Mouse (Mus musculus) stomach, postnatal 0 days (tissue): Measurements from ENCODE around the gene Nudt2. TPM values are rescaled to one million over a fixed set of nuclear protein-coding genes. Genes with fewer than 3 reads are reported as not detected.

ENCODE experiments used
- ATAC-seq: fragments of 200-750 bp; cut with Nextera tagmentation; 2 replicates; pipeline ENCODE4 v1.8.0; 2017; ENCODE audit not compliant: low FRiP score, low TSS enrichment
- DNase-seq: peaks from one replicate; pipeline ENCODE4 v3.0.0-alpha.2; 2016; ENCODE audit warnings: low spot score
- H3K27ac ChIP-seq: fragments of 300-500 bp; sonication (generic); replicated peaks from 2 replicates; pipeline ENCODE4 v1.5.1; 2014; ENCODE audit warnings: mild to moderate bottlenecking, control low read depth
- H3K27me3 ChIP-seq: fragments of 300-500 bp; sonication (generic); 2 replicates; pipeline ENCODE4 v1.6.1; 2014; ENCODE audit warnings: low read length; ENCODE audit not compliant: control insufficient read depth, insufficient read depth
- H3K36me3 ChIP-seq: fragments of 300-500 bp; sonication (generic); 2 replicates; pipeline ENCODE4 v1.6.1; 2014; ENCODE audit warnings: low read length, mixed read lengths; ENCODE audit not compliant: control insufficient read depth, insufficient read depth
- H3K4me1 ChIP-seq: fragments of 300-500 bp; sonication (generic); replicated peaks from 2 replicates; pipeline ENCODE4 v1.6.1; 2014; ENCODE audit warnings: antibody characterized with exemption; ENCODE audit not compliant: control insufficient read depth, insufficient read depth
- H3K4me2 ChIP-seq: fragments of 300-500 bp; sonication (generic); replicated peaks from 2 replicates; pipeline ENCODE4 v1.6.1; 2014; ENCODE audit warnings: low read depth, mild to moderate bottlenecking, control low read depth, moderate library complexity
- H3K4me3 ChIP-seq: fragments of 300-500 bp; sonication (generic); 2 replicates; pipeline ENCODE4 v1.5.1; 2014; ENCODE audit warnings: low read depth, low read length, control low read depth
- H3K9ac ChIP-seq: fragments of 300-500 bp; sonication (generic); 2 replicates; pipeline ENCODE4 v1.6.1; 2014; ENCODE audit warnings: mild to moderate bottlenecking, low read length, control low read depth, mixed read lengths
- H3K9me3 ChIP-seq: fragments of 300-500 bp; sonication (generic); 2 replicates; pipeline ENCODE4 v1.6.1; 2016; ENCODE audit warnings: low read length; ENCODE audit not compliant: control insufficient read depth
- CTCF ChIP-seq: IDR thresholded peaks from 2 replicates; pipeline ENCODE4 v1.5.1; 2016; ENCODE audit warnings: antibody characterized with exemption, low read depth, mild to moderate bottlenecking, moderate library complexity
- EP300 ChIP-seq: optimal IDR thresholded peaks from 2 replicates; pipeline ENCODE3; 2016; ENCODE audit warnings: antibody characterized with exemption
- WGBS: fragments of 180-500 bp; shearing (Covaris S2); extraction: QIAGEN DNeasy Blood & Tissue Kit; methylation state at CpG from one replicate; pipeline ENCODE4 v1.1.7; 2014; 5-methylcytosine and 5-hydroxymethylcytosine counted together
- polyA plus RNA-seq: library from polyadenylated mRNA; unstranded; fragments of >200 nt; fragmentation: Nextera tagmentation; extraction: Ambion mirVana; gene quantifications from 2 replicates; pipeline ENCODE4 v1.2.1, GENCODE M21; 2015

Nudt2 gene
- polyA plus RNA-seq, 1 experiment from 2014 or later = 38.6 TPM

GRCm38 (mm10) chr4:41465287-41465665 lies 325 bp downstream of the Nudt2 start:
- Histone ChIP-seq H3K9ac (peak overlapping the region; percentile 64), H3K4me2 (peak overlapping the region; percentile 54), H3K9me3 (no peaks in the 10 kb centered on the region), H3K36me3 (no peaks in the 10 kb centered on the region), H3K27me3 (no peaks in the 10 kb centered on the region), H3K4me1 (0 out of 2 replicates have a peak, but pooled peaks cover 2% of the 10 kb centered on the region), H3K4me3 (peak overlapping the region; percentile 57), H3K27ac (no peak overlapping the region)
- WGBS = 4% methylated on average over 17 of the region's 17 CpGs
- ATAC-seq = no peak; the same call in none of the 2 replicates
- no peak for DNase-seq
- TF ChIP-seq CTCF (peak; percentile 33; the same call in 1 of the 2 replicates), EP300 (no peak)

- H3K4me1 ChIP-seq = 0 out of 2 replicates have a peak, but pooled peaks cover 2% of the 10 kb centered on the region
- DNase-seq (peak; percentile 67), ATAC-seq (no peak)
- H3K9me3 ChIP-seq = no peaks in the 10 kb centered on the region
- peak; percentile 84 for TF ChIP-seq CTCF
- no peak for TF ChIP-seq EP300
- WGBS = 58% methylated on average over 17 of the region's 17 CpGs
- no peak overlapping the region for H3K4me2 ChIP-seq
- no peak overlapping the region for H3K4me3 ChIP-seq
- H3K27me3 ChIP-seq = no peaks in the 10 kb centered on the region
- no peak overlapping the region for H3K27ac ChIP-seq
- no peaks in the 10 kb centered on the region for H3K36me3 ChIP-seq
- H3K9ac ChIP-seq = no peak overlapping the region
Observed at GRCm38 (mm10) chr4:41468396-41469080, 3.6 kb downstream of the Nudt2 start.

- DNase-seq (no peak), ATAC-seq (no peak)
- Histone ChIP-seq H3K4me2 (no peak overlapping the region), H3K36me3 (no peaks in the 10 kb centered on the region), H3K27ac (no peak overlapping the region), H3K27me3 (no peaks in the 10 kb centered on the region), H3K4me3 (no peak overlapping the region), H3K9me3 (no peaks in the 10 kb centered on the region), H3K4me1 (no peaks in the 10 kb centered on the region), H3K9ac (no peak overlapping the region)
- TF ChIP-seq EP300 (no peak), CTCF (no peak)
- WGBS = 82% methylated on average over 10 of the region's 10 CpGs
Observed at GRCm38 (mm10) chr4:41469199-41469598, 4.2 kb downstream of the Nudt2 start.

- 61% methylated on average over 7 of the region's 7 CpGs for WGBS
- Histone ChIP-seq H3K4me1 (no peaks in the 10 kb centered on the region), H3K27ac (no peak overlapping the region), H3K4me3 (no peak overlapping the region), H3K36me3 (no peaks in the 10 kb centered on the region), H3K27me3 (no peaks in the 10 kb centered on the region), H3K4me2 (no peak overlapping the region), H3K9ac (no peak overlapping the region), H3K9me3 (no peaks in the 10 kb centered on the region)
- TF ChIP-seq EP300 (no peak), CTCF (no peak)
- no peak for DNase-seq
- no peak for ATAC-seq
Observed at GRCm38 (mm10) chr4:41470051-41470683, 5.2 kb downstream of the Nudt2 start.

GRCm38 (mm10) chr4:41470684-41471383 lies 5.9 kb downstream of the Nudt2 start:
- Histone ChIP-seq H3K36me3 (no peaks in the 10 kb centered on the region), H3K4me2 (no peak overlapping the region), H3K27ac (no peak overlapping the region), H3K9ac (no peak overlapping the region), H3K27me3 (no peaks in the 10 kb centered on the region), H3K9me3 (no peaks in the 10 kb centered on the region), H3K4me1 (no peaks in the 10 kb centered on the region), H3K4me3 (no peak overlapping the region)
- DNase-seq = no peak
- WGBS = 54% methylated on average over 5 of the region's 5 CpGs
- no peak; the same call in 1 of the 2 replicates for ATAC-seq
- no peak for TF ChIP-seq EP300
- TF ChIP-seq CTCF = no peak

GRCm38 (mm10) chr4:41471384-41471689 lies 6.4 kb downstream of the Nudt2 start:
- TF ChIP-seq EP300 (no peak), CTCF (no peak)
- 83% methylated on average over 1 of the region's 1 CpGs for WGBS
- no peak overlapping the region for H3K9ac ChIP-seq
- no peak for ATAC-seq
- no peaks in the 10 kb centered on the region for H3K9me3 ChIP-seq
- H3K4me3 ChIP-seq = no peak overlapping the region
- no peaks in the 10 kb centered on the region for H3K4me1 ChIP-seq
- H3K36me3 ChIP-seq = no peaks in the 10 kb centered on the region
- no peak overlapping the region for H3K4me2 ChIP-seq
- DNase-seq = no peak
- no peaks in the 10 kb centered on the region for H3K27me3 ChIP-seq
- H3K27ac ChIP-seq = no peak overlapping the region
